Mouse (Mus musculus) heart, postnatal 0 days (tissue): ENCODE measurements at regions not wholly inside any gene's neighbourhood (a gene's known extent, or its start where the extent isn't known, plus 50 kb on each side); places are given as distances from the start of the nearest gene placed in this dataset.

Source experiments
- CTCF ChIP-seq: IDR thresholded peaks from 2 replicates; pipeline ENCODE4 v1.5.1; 2016; ENCODE audit warnings: antibody characterized with exemption, control low read depth, low read depth
- EP300 ChIP-seq: IDR thresholded peaks from 2 replicates; pipeline ENCODE4 v1.6.1; 2016; ENCODE audit warnings: antibody characterized with exemption, low read depth

- no peak for TF ChIP-seq CTCF
- TF ChIP-seq EP300: no peak
Observed at GRCm38 (mm10) chr6:147770034-147770433, 277.0 kb upstream of the Far2 start.
